ENCODE assay signal across 9 mouse cellular contexts in genomic region chr6:129234456-129235360, GRCm38 (mm10). TPM values are rescaled to one million over a fixed set of nuclear protein-coding genes. Genes with fewer than 3 reads are reported as not detected.
DNase-seq lines count a peak whose midpoint lies in the region; TF ChIP-seq lines count a peak whose summit lies in the region.
"Had no signal": no experiment of that assay in that cellular context is flagged by ENCODE, and none has a peak within 500 bp of the region (broad histone marks: within the 10 kb centered on the region; RNA-seq: fewer than 3 reads in every experiment).

No protein-coding gene starts in this region.

- H3K4me1 ChIP-seq in brown adipose tissue, adult 24 weeks (ENCODE audit: control insufficient read depth, insufficient read depth, insufficient read length, low read length), result peaks cover 31% of the 10 kb centered on the region
- H3K4me1 ChIP-seq in thymus, adult 2 months (replicated peaks; ENCODE audit: control insufficient read depth, insufficient read depth, low read length), result peaks cover 39% of the 10 kb centered on the region

- no peak overlapping the region for H3K4me3 ChIP-seq in brown adipose tissue, adult 24 weeks (ENCODE audit: insufficient read depth, low read depth, low read length)
- H3K4me3 ChIP-seq in thymus, adult 2 months (ENCODE audit: control insufficient read depth, insufficient read depth, low read length), result peak overlapping the region; percentile 12; the same call in 1 of the 2 replicates
- H3K4me3 ChIP-seq: neural tube, embryonic 13.5 days had no signal

- peak overlapping the region; percentile 98 for H3K27ac ChIP-seq in brown adipose tissue, adult 24 weeks (replicated peaks; ENCODE audit: low read depth, low read length)
- peak overlapping the region; percentile 99 for H3K27ac ChIP-seq in thymus, adult 2 months (ENCODE audit: control insufficient read depth, insufficient read depth, low read length)
- H3K27ac ChIP-seq: neural tube, embryonic 13.5 days had no signal

- no peak for TF ChIP-seq CTCF in thymus, adult 2 months (IDR thresholded peaks at IDR 0.05; ENCODE audit: borderline replicate concordance, control insufficient read depth, extremely low read depth, insufficient read depth, low read length, poor library complexity)

- no peaks in the 10 kb centered on the region for H3K27me3 ChIP-seq in thymus, adult 2 months (ENCODE audit: control insufficient read depth, insufficient read depth, low read length)
- H3K27me3 ChIP-seq: neural tube, embryonic 13.5 days had no signal

- TF ChIP-seq POLR2A in thymus, adult 2 months (IDR thresholded peaks at IDR 0.05; ENCODE audit: control insufficient read depth, extremely low read depth, insufficient read depth, low read length, poor library complexity), result no peak

- H3K36me3 ChIP-seq in thymus, adult 2 months (ENCODE audit: control insufficient read depth, insufficient read depth, low read length), result 0 out of 2 replicates have a peak, but pooled peaks cover 4% of the 10 kb centered on the region
- H3K36me3 ChIP-seq: neural tube, embryonic 13.5 days had no signal

- WGBS in thymus, adult 2 months, result 4% methylated on average over 6 of the region's 8 CpGs

- DNase-seq in layer of hippocampus, adult 9-11 months, result peak; percentile 27
- DNase-seq in layer of hippocampus, postnatal 36 days, result no peak
- DNase-seq in lung, postnatal 10 days, result peak; percentile 28
- DNase-seq in thymus, adult 2 months, result peak; percentile 72
- no peak for DNase-seq in urinary bladder, adult 18-20 months (ENCODE audit: low spot score in 2 of 2)
- no peak for DNase-seq in neural tube, embryonic 10.5 days (ENCODE audit: extremely low spot score, low spot score)
- no peak for DNase-seq in kidney, postnatal 25 days

RNA-seq across cellular contexts. Expression of gene Cd69, which starts 40.5 kb away (rescaled TPM):
- not detected for total RNA-seq in layer of hippocampus, postnatal 36 days (2021)
- not detected in 2 replicates for polyA plus RNA-seq in brown adipose tissue, adult 24 weeks (2012; ENCODE audit: insufficient read depth, insufficient read length, missing spikeins)
- 18.0 and 22.0 TPM in 2 replicates for polyA plus RNA-seq in thymus, adult 2 months (2012; rRNA removed)
- polyA plus RNA-seq: neural tube, embryonic 13.5 days had no signal

RNA-seq across cellular contexts. Expression of gene Clec2d, which starts 54.3 kb away (rescaled TPM):
- total RNA-seq in layer of hippocampus, postnatal 36 days (2021), result 1 to 10 TPM; 5.7 to 9.8 TPM
- 58.5 and 127 TPM in 2 replicates for polyA plus RNA-seq in brown adipose tissue, adult 24 weeks (2012; ENCODE audit: insufficient read depth, insufficient read length, missing spikeins)
- polyA plus RNA-seq in thymus, adult 2 months (2012; rRNA removed), result 43.1 and 91.5 TPM in 2 replicates
- polyA plus RNA-seq: neural tube, embryonic 13.5 days had no signal

Comparison
In these comparisons a context has a peak if more than half of its experiments do, and no peak if none do; other contexts are left out.
1. DNase-seq: peak in layer of hippocampus, adult 9-11 months (single experiment), lung, postnatal 10 days (single experiment) and thymus, adult 2 months (single experiment); none in layer of hippocampus, postnatal 36 days (0 of 2), urinary bladder, adult 18-20 months (0 of 2), neural tube, embryonic 10.5 days (single experiment) and kidney, postnatal 25 days (0 of 2).